1 mouse cellular context compared by ENCODE assay signal in genomic region chr11:94936851-94937295, GRCm38 (mm10).
TF ChIP-seq lines count a peak whose summit lies in the region.

No protein-coding gene starts in this region.

TF ChIP-seq in C2C12, 6 proteins besides CTCF, POLR2A, EP300 and RAD21:
- TF ChIP-seq CEBPB (IDR thresholded peaks at IDR 0.05; ENCODE audit: low read depth) (no peak), MYOD1 (IDR thresholded peaks at IDR 0.05; ENCODE audit: control insufficient read depth, insufficient read length, low read depth) (no peak), MAX (IDR thresholded peaks at IDR 0.05) (peak; percentile 25), USF1 (IDR thresholded peaks at IDR 0.05; ENCODE audit: low read depth) (no peak)
